Mouse (Mus musculus) neural tube, embryonic 15.5 days (tissue): ENCODE results near the gene Bend6. TPM values are rescaled to one million over a fixed set of nuclear protein-coding genes. Genes with fewer than 3 reads are reported as not detected.

ENCODE experiments used
- ATAC-seq: fragments of 200-750 bp; cut with Nextera tagmentation; 2 replicates; pipeline ENCODE4 v1.8.0; 2017; ENCODE audit warnings: mild to moderate bottlenecking, moderate TSS enrichment, moderate library complexity; ENCODE audit not compliant: low FRiP score
- H3K27ac ChIP-seq: fragments of 300-500 bp; sonication (generic); replicated peaks from 2 replicates; pipeline ENCODE4 v1.5.1; 2015; ENCODE audit warnings: mild to moderate bottlenecking, inconsistent platforms
- H3K27me3 ChIP-seq: fragments of 300-500 bp; sonication (generic); replicated peaks from 2 replicates; pipeline ENCODE4 v1.6.1; 2015; ENCODE audit warnings: inconsistent platforms
- H3K36me3 ChIP-seq: fragments of 300-500 bp; sonication (generic); 2 replicates; pipeline ENCODE4 v1.6.1; 2015; ENCODE audit warnings: inconsistent platforms
- H3K4me1 ChIP-seq: fragments of 300-500 bp; sonication (generic); 2 replicates; pipeline ENCODE4 v1.6.1; 2015; ENCODE audit warnings: inconsistent platforms
- H3K4me2 ChIP-seq: fragments of 300-500 bp; sonication (generic); 2 replicates; pipeline ENCODE4 v1.6.1; 2015; ENCODE audit warnings: inconsistent platforms, mild to moderate bottlenecking, moderate library complexity
- H3K4me3 ChIP-seq: fragments of 300-500 bp; sonication (generic); replicated peaks from 2 replicates; pipeline ENCODE4 v1.5.1; 2015; ENCODE audit warnings: mild to moderate bottlenecking, inconsistent platforms
- H3K9ac ChIP-seq: fragments of 300-500 bp; sonication (generic); replicated peaks from 2 replicates; pipeline ENCODE4 v1.6.1; 2015; ENCODE audit warnings: mild to moderate bottlenecking, inconsistent platforms
- H3K9me3 ChIP-seq: fragments of 300-500 bp; sonication (generic); replicated peaks from 2 replicates; pipeline ENCODE4 v1.6.1; 2016; ENCODE audit warnings: inconsistent platforms
- WGBS: fragments of 180-500 bp; shearing (Covaris S2); methylation state at CpG from one replicate; pipeline ENCODE4 v1.1.7; 2015; ENCODE audit warnings: mixed read lengths; 5-methylcytosine and 5-hydroxymethylcytosine counted together
- polyA plus RNA-seq: library from polyadenylated mRNA; unstranded; fragments of >200 nt; fragmentation: Nextera tagmentation; extraction: Ambion mirVana; gene quantifications from 2 replicates; pipeline ENCODE4 v1.2.1, GENCODE M21; 2015

Gene Bend6
- polyA plus RNA-seq, 1 experiment from 2014 or later = 71.6 TPM

DNA sequence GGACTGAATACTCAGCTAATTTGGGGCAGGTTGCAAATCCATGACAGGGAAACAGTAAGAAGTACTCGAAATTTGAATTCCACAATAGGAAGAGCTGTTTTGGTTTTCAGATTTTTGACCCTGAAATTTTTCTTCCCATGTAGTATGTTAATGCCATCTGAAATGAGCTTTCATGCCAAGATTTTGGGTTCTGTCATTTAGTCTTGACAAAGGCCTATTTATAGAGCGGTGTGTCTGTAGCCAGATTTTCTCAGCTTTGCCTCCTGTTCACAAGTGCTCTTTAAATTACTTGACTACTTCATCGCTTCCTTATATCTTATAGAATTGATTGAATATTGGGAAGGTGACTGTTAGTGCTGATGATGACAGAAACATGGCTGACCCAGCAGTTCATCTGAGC is 28.3 kb upstream of the Bend6 start:
- 85% methylated on average over 3 of the region's 3 CpGs for WGBS
- no peak for ATAC-seq
- H3K36me3 ChIP-seq = no peaks in the 10 kb centered on the region
- H3K4me2 ChIP-seq = no peak overlapping the region
- no peak overlapping the region for H3K4me3 ChIP-seq
- no peaks in the 10 kb centered on the region for H3K9me3 ChIP-seq
- no peaks in the 10 kb centered on the region for H3K27me3 ChIP-seq
- peaks cover 10% of the 10 kb centered on the region; the same call in 1 of the 2 replicates for H3K4me1 ChIP-seq
- no peak overlapping the region for H3K27ac ChIP-seq
- H3K9ac ChIP-seq = no peak overlapping the region

- H3K36me3 ChIP-seq = no peaks in the 10 kb centered on the region
- no peak overlapping the region for H3K27ac ChIP-seq
- H3K4me3 ChIP-seq = no peak overlapping the region
- H3K9ac ChIP-seq = no peak overlapping the region
- no peak overlapping the region for H3K4me2 ChIP-seq
- ATAC-seq = peak; percentile 47; the same call in 1 of the 2 replicates
- H3K9me3 ChIP-seq = no peaks in the 10 kb centered on the region
- 60% methylated on average over 14 of the region's 14 CpGs for WGBS
- no peaks in the 10 kb centered on the region for H3K27me3 ChIP-seq
- H3K4me1 ChIP-seq = peaks cover 10% of the 10 kb centered on the region; the same call in 1 of the 2 replicates
Observed at GRCm38 (mm10) chr1:33932845-33933499, 25.4 kb upstream of the Bend6 start.

GRCm38 (mm10) chr1:33932196-33932595 is 24.6 kb upstream of the Bend6 start:
- peaks cover 10% of the 10 kb centered on the region; the same call in 1 of the 2 replicates for H3K4me1 ChIP-seq
- no peak for ATAC-seq
- H3K9me3 ChIP-seq = no peaks in the 10 kb centered on the region
- H3K27ac ChIP-seq = no peak overlapping the region
- no peaks in the 10 kb centered on the region for H3K36me3 ChIP-seq
- H3K9ac ChIP-seq = no peak overlapping the region
- H3K27me3 ChIP-seq = no peaks in the 10 kb centered on the region
- WGBS = 79% methylated on average over 3 of the region's 3 CpGs
- H3K4me3 ChIP-seq = no peak overlapping the region
- no peak overlapping the region for H3K4me2 ChIP-seq

DNA sequence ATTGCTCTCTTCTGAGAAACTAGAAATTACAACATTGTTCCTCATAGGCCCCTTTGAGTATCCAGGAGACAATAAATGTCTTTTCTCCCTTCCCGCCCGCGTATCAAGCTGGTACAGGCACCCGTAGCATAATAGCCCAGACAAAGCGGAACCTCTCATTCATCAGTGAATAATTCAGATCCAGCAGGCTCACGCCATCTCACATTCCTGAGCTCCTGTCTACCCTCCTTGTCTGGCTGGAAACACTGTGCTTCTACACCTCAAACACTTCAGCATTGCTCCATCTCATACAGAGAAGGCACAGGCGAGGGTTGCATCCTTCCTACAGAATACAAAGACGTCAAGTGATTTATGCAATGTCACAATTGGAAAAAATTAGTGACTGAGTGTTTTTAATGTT is 24.2 kb upstream of the Bend6 start:
- no peaks in the 10 kb centered on the region for H3K27me3 ChIP-seq
- H3K36me3 ChIP-seq = no peaks in the 10 kb centered on the region
- H3K27ac ChIP-seq = no peak overlapping the region
- ATAC-seq = no peak
- 42% methylated on average over 8 of the region's 8 CpGs for WGBS
- H3K4me2 ChIP-seq = no peak overlapping the region
- no peak overlapping the region for H3K9ac ChIP-seq
- H3K4me1 ChIP-seq = peaks cover 10% of the 10 kb centered on the region; the same call in 1 of the 2 replicates
- H3K9me3 ChIP-seq = no peaks in the 10 kb centered on the region
- no peak overlapping the region for H3K4me3 ChIP-seq

DNA sequence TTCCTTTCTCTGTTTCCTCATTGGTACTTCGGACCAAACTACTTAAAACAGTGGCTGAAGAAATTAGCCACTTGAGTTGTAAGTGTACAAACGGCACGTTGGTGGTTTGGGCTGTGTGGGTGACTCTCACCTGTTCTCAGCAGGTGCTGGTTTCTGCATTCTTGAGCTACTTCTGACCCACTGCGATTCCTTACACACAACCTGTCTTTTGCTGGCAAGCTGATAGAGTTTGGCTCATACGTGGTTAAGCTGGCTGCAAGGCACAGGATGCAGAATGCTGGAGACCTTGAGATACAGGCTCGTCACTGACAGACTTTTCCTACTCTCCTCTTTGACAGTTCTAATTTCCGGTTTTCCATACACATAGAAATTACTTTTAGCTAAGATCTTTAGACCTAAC is 19.9 kb upstream of the Bend6 start:
- no peaks in the 10 kb centered on the region for H3K9me3 ChIP-seq
- H3K36me3 ChIP-seq = no peaks in the 10 kb centered on the region
- 91% methylated on average over 7 of the region's 7 CpGs for WGBS
- H3K27me3 ChIP-seq = no peaks in the 10 kb centered on the region
- no peak overlapping the region for H3K4me3 ChIP-seq
- H3K4me1 ChIP-seq = peaks cover 5% of the 10 kb centered on the region; the same call in 1 of the 2 replicates
- no peak overlapping the region for H3K27ac ChIP-seq
- ATAC-seq = no peak
- H3K4me2 ChIP-seq = no peak overlapping the region
- no peak overlapping the region for H3K9ac ChIP-seq

DNA sequence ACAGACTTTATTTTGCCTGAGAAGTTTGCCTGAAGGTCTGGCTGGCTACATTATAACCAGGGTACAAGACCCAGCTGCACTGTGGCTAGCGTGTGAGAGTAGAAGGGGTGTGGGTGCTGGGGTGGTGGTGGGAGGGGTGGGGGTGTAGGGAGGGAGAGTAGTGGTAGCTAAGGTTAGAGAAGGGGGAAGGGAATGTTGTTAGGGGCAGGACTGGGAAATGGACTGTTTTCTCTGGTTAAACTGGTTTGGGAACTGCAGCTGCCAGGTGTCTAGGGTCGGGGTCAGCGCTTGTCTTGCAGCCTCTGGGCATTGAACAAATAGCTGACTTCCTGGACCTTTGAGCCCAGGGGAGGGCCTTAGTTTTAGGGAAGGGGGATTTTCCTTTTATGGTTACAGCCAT is 17.7 kb upstream of the Bend6 start:
- no peak for ATAC-seq
- Histone ChIP-seq H3K27me3 (no peaks in the 10 kb centered on the region), H3K4me3 (no peak overlapping the region), H3K9ac (no peak overlapping the region), H3K4me2 (no peak overlapping the region), H3K27ac (no peak overlapping the region), H3K36me3 (no peaks in the 10 kb centered on the region), H3K4me1 (no peaks in the 10 kb centered on the region), H3K9me3 (no peaks in the 10 kb centered on the region)
- 90% methylated on average over 3 of the region's 3 CpGs for WGBS

DNA sequence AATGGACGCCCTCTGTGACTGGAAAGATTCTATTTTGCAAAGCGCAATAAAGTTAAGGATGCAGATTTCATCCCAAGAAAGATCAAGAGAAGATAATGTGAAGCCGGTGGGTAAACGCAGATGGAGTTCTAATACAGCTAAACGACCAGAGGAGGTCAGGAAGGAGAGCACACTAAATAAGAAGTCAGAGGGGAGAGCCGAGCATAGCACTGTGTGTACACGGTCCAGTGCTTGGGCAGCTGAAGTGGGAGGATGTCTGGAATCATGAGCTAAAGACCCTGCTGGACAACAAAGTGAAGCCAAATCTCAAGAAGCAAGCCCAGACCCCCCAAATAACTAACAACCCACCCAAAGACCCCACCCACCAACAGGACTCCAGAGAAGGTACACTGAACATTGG is 15.4 kb upstream of the Bend6 start:
- ATAC-seq = no peak
- no peaks in the 10 kb centered on the region for H3K4me1 ChIP-seq

GRCm38 (mm10) chr1:33916554-33916953 is 8.9 kb upstream of the Bend6 start:
- ATAC-seq = no peak
- WGBS = 93% methylated on average over 5 of the region's 5 CpGs
- H3K9me3 ChIP-seq = no peaks in the 10 kb centered on the region

More for the DNA sequence above, 15.4 kb upstream of the Bend6 start:
- Histone ChIP-seq H3K9ac (no peak overlapping the region), H3K9me3 (no peaks in the 10 kb centered on the region), H3K27me3 (no peaks in the 10 kb centered on the region), H3K36me3 (0 out of 2 replicates have a peak, but pooled peaks cover 3% of the 10 kb centered on the region), H3K27ac (no peak overlapping the region), H3K4me3 (no peak overlapping the region), H3K4me2 (no peak overlapping the region)
- 77% methylated on average over 7 of the region's 7 CpGs for WGBS

GRCm38 (mm10) chr1:33911589-33911988 is 4.0 kb upstream of the Bend6 start:
- Histone ChIP-seq H3K27me3 (no peaks in the 10 kb centered on the region), H3K27ac (no peak overlapping the region), H3K4me3 (no peak overlapping the region), H3K36me3 (peaks cover 9% of the 10 kb centered on the region), H3K4me2 (no peak overlapping the region), H3K9me3 (no peaks in the 10 kb centered on the region), H3K9ac (no peak overlapping the region), H3K4me1 (peaks cover 19% of the 10 kb centered on the region)
- WGBS = 86% methylated on average over 8 of the region's 8 CpGs
- ATAC-seq = no peak

More at GRCm38 (mm10) chr1:33916554-33916953, 8.9 kb upstream of the Bend6 start:
- H3K27me3 ChIP-seq = no peaks in the 10 kb centered on the region
- peaks cover 13% of the 10 kb centered on the region for H3K36me3 ChIP-seq
- no peaks in the 10 kb centered on the region for H3K4me1 ChIP-seq
- H3K4me2 ChIP-seq = no peak overlapping the region
- H3K9ac ChIP-seq = no peak overlapping the region
- no peak overlapping the region for H3K4me3 ChIP-seq
- H3K27ac ChIP-seq = no peak overlapping the region

- Histone ChIP-seq H3K36me3 (no peaks in the 10 kb centered on the region), H3K27me3 (no peaks in the 10 kb centered on the region), H3K4me1 (peaks cover 28% of the 10 kb centered on the region), H3K9me3 (no peaks in the 10 kb centered on the region), H3K4me2 (peak within 1 kb of the TSS; percentile 80), H3K4me3 (peak within 1 kb of the TSS; percentile 70), H3K27ac (peak within 1 kb of the TSS; percentile 93), H3K9ac (peak within 1 kb of the TSS; percentile 68)
- ATAC-seq = no peak; the same call in 1 of the 2 replicates
- 5% methylated on average over 41 of the region's 44 CpGs for WGBS
Observed at GRCm38 (mm10) chr1:33908191-33908962, 761 bp upstream of the Bend6 start, which contains the start of gene Dst. Gene Dst (plus strand): TSS chr1:33908225.

DNA sequence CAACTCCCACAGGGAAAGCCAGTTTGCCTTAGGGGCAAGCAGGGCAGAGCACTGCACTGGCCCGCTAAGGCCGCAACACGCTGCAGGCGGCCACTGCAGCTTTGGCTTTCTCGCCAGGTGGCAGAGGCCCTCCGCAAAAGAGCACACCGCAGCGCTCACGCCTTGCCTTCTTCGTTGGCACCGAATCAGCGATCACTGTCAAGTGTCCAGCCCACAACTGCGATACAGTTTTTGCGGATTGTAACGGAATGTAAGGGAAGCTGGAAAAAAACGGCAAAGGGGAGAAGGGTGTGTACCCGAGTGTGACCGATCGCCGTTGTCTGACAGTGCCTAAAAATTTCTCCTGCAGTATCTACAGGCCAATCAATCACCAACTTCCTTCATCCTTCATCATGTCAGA is 689 bp downstream of the Bend6 start:
- Histone ChIP-seq H3K36me3 (0 out of 2 replicates have a peak, but pooled peaks cover 5% of the 10 kb centered on the region), H3K4me3 (peak overlapping the region; percentile 70), H3K9ac (peak overlapping the region; percentile 68), H3K4me2 (peak overlapping the region; percentile 80), H3K27me3 (no peaks in the 10 kb centered on the region), H3K27ac (peak overlapping the region; percentile 93), H3K4me1 (peaks cover 28% of the 10 kb centered on the region), H3K9me3 (no peaks in the 10 kb centered on the region)
- ATAC-seq = peak; percentile 61
- under 1% methylated on average over 20 of the region's 20 CpGs for WGBS

- Histone ChIP-seq H3K4me1 (peaks cover 28% of the 10 kb centered on the region), H3K9me3 (no peaks in the 10 kb centered on the region), H3K27me3 (no peaks in the 10 kb centered on the region), H3K4me2 (peak overlapping the region; percentile 80), H3K4me3 (peak overlapping the region; percentile 70), H3K36me3 (0 out of 2 replicates have a peak, but pooled peaks cover 5% of the 10 kb centered on the region), H3K9ac (no peak overlapping the region), H3K27ac (peak overlapping the region; percentile 42)
- ATAC-seq = no peak
- 36% methylated on average over 10 of the region's 10 CpGs for WGBS
Observed at GRCm38 (mm10) chr1:33906216-33906615, 1.4 kb downstream of the Bend6 start.
